Mouse (Mus musculus) urinary bladder, adult 18-20 months (tissue): ENCODE measurements around the gene Pcnx.

Experiments used
- DNase-seq, 2 experiments: peaks; one replicate each; pipeline ENCODE4 v3.0.0; 2022; ENCODE audit warnings: low spot score in 2 of 2, mixed read lengths in 2 of 2

Pcnx gene

DNA sequence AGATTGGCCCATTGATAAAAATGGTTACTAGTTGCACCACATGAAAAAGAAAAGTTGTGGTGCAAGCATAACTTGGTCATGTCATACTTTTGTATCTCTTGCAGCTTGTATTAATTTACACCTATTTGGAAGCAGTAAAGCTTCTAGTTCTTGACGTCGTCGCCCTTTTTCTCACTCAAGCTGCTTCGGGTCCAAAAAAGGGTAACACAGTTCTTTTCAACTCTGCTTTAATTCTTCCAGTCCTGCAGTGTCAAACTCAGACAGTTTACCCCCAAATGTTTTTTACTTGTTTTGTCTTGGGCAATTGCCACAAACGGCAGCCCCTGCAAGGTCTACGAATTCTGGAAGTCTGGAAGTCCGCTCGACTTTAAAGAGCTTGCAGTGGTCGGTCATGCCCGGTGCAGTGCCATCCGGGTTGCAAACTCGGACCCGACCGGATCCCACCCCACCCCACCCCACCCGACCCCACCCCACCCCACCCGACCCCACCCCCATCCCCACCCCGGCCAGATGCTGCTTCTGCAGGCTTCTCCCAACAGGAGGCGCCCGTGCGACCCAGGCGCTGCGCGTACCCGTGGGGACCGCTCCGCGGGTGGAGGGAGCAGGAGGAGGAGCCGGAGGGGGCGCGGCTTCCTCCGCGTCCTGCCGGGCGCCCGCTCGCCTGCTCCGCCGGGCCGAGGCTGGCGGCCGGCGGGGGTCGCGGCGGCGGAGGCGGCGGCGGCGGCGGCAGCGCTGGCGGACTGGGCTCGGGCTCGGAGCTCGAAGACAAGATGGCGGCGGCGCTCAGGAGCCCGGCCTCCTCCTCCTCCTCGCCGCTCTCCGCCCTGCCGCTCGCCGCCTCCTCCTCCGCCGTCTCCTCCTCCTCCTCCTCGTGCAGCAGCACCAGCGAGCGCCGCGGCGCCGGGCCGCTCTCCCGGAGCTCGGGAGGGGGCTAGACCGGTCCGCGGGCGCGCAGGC lies at the start of gene Pcnx:
Gene Pcnx, plus strand, starts transcription at position 673 of the 957 bp plus-strand sequence.
- peak; percentile 76 to 78 for DNase-seq

DNA sequence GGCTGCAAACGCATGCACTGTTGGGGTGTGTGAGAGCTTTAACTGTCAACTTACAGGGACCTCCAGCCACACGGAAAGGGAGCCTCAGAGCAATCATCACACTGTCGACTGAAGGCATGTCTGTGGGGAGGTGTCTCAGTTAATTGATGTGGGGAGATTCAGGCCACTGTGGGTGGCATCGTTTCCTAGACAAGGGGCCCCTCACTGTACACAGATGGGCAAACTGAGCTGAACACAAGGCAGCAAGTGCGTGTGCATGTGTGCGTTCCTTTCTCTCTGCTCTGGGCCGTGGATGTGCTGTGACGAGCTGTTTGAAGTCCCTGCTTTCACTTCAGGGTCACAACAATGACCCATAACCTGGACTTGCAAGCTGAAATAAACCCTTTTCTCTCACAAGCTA lies 49.4 kb upstream of the Pcnx start:
- no peak for DNase-seq

DNA sequence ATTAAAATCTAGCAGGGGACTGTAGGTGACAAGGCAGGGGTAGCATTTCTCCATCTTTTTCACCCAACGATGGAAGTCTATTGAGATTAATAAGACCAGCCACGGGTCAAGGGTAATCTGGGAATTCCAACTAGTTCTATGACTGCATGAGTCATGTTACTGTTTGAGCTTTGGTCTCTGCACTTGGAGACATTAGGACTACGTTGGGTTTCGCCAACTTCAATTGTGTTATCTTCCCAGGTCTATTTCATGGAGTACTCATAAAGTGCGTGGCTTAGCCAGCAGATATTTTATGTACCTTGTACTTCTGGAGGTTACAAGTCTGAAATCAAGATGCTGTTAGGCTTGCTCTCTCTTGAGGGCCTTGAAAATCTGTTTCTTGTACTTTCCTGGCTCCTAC lies 45.1 kb upstream of the Pcnx start:
- no peak for DNase-seq

DNA sequence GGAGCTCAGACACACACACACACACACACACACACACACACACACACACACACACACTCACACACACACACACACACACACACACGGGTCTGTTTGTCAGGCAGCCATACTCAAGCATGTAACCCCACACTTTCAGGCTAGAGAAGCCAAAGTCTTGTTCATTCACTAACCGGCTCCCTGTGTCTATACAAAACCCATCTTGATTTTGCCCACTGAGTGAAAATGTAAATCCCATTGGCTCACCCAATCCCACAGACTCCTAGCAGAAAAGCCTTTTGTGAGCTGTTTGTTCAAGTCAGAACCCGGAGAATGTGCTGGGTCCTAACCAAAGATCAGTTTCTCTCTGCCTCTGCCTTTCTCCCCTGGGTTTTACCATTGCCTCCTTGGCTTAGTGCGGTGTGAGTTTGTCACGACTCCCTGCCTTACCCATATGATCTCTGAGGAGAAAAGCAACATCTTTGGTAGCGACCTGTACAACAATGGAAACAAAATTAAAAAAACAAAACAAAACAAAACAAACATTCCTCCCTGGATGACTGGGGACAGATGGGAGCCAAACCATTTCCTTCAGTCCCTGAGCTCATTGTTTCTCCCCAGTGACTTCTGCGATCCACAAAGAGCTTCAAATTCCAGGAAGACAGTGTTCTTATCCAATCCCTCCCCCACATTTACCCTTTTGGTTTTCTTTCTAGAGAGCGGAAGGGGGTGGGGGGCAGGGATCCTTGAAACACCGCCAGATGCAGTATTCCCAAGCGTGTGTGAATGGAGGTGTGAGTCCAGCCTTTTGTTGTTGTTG lies 43.3 kb upstream of the Pcnx start:
- DNase-seq = no peak

DNA sequence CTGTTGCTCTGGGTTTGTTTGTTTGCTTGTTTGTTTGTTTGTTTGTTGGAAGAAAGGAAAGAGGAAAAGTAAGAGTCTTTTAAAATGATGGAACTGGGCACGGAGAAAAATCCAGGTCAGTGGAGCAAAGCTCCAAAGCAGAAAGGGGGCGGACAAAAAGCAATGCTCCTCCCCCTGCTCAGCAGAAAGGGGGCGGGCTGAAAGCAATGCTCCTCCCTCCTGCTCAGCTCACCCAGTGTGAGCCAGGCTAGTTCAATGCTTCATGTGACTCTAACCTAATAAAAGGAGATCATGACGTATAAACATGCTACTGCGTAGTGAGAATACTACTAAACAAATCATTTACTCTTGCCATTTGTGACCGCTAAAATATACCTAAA lies 42.7 kb upstream of the Pcnx start:
- DNase-seq = no peak

DNA sequence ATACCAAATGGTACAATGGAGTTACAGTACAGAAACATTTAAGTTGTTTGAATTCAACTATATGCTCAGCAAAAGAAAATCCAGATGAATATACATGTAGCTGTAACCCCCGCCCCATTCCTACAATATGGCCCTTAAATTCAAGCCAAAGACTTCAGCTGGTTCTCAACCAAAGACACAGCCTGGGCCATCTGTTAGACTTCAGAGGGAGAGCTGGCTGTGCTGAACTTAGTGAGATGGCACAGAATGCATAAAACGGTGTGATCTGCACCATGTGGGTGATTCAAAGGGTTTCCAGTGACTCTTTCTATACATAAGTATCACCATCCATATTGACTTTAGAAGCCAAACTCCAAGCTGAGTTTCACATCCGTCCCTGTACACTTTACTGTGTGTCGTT lies 39.1 kb upstream of the Pcnx start:
- DNase-seq = no peak

DNA sequence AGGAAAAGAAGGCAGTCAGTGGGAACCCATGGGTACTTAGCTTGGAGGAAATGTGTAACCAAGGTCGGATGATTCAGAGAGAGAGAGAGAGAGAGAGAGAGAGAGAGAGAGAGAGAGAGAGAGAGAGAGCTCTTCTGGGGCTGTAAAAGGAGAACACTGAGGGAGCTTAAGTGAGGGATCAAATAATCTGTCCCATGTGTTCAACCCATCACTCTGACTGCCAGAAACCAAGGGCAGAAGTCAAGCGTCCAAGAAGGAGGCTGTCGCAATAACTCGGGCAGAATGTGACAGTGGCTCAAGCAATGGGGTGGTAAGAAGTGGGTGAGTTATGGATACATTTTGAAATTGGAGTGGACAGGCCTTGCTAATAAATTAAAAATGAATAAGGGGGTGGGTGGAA lies 37.6 kb upstream of the Pcnx start:
- no peak for DNase-seq

DNA sequence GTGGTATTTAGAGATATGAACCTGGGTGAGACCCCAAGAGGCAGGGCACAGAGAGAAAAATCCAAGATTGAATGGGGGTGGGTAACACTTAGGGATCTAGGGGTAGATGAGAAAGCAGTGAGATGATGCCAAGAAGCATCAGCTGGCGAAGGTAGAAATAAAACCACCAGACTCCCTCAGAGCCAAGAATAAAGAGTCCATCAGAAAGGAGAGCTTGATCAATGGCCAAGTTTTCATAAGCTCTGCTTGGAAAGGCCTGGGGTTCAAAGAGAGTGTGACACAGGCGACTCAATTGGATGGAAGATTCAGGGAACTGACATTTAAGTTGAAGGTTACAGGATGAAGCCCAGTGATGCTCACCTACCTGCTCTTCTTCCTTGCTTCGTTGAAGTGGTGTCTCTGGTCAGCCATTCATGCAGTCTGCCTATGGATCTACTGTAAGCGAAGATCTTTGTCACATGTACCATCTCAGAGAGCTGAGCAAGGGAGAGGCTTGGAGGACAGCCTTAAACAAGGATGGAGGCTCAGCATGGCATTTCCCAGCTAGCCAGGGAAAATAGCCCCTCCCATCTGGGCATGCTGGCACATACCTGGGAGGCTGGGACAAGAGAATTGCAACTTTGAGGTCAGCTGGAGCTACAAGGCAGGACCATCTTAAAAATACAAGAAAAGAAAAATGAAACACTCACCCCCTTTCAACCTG lies 36.9 kb upstream of the Pcnx start:
- no peak for DNase-seq

DNA sequence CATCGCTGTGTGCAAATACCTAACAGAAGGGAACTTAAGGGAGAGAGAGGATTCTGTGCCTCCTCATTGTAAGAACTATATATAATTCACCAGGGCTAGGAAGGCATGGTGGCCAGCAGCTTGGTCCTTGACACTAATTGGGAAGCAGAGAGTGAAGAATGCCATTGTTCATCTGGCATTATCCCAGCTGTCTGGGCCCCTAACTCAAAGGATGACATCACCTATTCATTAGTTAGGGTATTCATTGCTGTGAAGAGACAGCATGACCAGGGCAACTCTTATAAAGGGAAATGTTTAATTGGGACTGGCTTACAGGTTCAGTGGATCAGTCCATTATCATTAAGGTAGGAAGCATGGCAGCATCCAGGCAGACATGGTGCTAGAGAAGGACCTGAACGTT lies 31.5 kb upstream of the Pcnx start:
- no peak for DNase-seq

DNA sequence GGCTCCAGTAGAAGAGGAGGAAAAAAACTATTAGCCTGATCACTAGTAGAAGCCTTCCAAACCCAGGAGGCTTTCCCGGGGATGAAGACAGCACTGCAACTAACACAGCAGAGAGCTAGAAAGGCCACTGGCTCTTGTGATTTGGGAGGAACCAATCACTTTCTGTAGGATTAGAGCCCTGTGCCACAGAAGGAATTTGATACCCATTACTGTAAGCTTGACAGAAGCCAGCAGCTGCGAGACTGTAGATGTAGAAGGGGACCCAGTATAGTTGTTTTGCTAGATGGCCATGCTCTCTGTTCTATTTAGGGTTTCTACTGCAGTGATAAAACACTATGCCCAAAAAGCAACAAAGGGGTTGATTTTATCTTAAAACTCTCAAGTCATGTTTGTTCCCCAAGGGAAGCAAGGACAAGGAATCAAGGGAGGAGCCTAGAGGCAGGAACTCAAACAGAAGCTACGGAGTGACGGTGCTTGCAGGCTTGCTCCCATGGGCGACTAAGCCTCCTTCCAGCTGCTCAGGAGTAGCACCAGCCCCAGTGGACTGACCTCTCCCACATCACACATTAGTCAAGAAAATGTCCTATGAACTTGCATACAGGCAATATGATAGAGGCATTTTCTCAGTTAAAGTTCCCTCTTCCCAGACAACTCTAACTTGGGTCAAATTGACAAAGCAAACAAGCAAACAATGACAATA lies 27.6 kb upstream of the Pcnx start:
- no peak for DNase-seq

DNA sequence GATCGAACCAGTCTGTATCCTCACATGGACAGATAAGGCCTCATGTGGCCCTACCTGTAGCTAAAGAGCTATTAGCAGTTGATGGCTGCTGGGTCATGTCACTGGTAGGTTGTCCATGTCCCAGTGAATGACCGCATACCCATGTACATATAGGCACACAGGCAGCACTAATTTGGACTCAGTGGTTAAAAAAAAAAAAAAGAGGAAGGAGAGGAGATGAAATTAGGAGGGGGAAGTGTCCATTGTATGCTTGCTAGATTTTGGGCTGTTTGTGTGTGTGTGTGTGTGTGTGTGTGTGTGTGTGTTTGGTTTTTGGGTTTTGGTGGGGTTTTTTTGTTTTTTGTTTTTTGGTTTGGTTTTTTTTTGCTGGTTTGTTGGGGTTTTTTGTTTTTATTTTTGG lies 26.7 kb upstream of the Pcnx start:
- no peak for DNase-seq

DNA sequence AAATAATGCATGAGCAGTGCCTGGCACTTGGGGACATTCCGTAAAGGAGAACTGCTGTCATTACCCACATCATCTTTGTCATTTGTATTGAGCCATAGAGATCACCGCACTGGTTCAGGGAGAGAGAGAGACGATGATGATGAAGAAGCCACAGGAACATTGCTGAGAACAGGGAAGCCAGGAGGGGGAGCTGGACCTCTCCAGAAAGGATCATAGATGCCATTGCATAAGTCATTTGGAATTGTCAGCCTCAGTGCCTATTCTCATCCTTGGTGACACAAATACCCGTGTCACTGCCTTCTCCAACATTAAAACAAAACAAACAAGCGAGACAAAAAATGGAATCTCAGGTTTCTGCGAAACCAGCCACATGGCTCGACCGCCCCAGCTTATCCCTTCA lies 23.7 kb upstream of the Pcnx start:
- DNase-seq = no peak

DNA sequence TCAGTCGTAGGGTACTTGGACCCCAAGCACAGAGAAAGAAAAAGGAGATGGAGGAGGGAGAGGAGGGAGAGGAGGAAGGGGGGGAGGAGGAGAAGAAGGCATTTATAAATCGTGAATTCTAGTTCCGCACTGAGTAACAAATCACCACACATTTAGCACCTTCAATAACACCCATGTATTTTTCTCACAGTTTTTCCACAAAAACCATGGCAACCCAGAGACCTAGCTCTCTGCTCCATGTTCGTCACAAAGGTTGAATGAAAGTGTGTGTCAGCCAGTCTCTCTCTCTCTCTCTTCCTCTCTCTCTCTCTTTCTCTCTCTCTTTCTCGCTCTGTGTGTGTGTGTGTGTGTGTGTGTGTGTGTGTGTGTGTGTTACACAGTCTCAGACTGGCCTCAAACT lies 22.4 kb upstream of the Pcnx start:
- no peak for DNase-seq

DNA sequence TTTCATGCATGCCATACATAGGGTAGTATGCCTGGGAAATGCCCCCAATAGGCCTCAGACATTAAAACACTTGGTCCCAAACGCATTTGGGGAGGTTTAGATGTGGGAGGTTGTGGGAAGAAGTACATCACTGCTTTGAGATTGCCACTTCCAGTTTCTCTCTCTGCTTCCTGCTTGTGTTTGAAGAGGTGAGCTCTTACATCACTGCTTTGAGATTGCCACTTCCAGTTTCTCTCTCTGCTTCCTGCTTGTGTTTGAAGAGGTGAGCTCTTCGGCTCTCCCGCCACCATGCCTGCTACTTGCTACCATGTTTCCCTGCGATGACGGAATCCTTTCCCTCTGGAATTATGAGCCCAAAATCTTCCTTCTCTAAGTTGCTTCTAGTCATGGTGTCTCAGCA lies 20.2 kb upstream of the Pcnx start:
- no peak for DNase-seq

DNA sequence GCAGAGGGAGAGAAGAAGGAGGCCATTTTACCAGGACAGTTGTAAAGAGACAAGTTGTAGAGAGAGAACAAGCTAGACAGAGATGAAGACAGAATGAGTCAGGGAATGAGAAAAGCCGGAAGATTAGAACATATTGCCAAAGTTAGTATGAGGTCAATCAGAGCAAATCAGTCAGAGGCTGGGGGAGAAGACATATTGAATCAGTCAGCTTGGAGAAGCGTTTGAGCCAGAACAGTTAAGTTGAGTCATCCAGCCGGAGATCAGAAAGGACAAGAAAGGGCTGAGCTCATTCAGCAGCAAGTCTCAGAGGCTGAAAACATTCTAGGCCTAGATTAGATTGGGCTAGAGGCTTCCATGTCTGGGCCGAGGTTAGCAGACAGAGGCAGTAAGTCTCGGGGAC lies 18.8 kb upstream of the Pcnx start:
- no peak for DNase-seq

DNA sequence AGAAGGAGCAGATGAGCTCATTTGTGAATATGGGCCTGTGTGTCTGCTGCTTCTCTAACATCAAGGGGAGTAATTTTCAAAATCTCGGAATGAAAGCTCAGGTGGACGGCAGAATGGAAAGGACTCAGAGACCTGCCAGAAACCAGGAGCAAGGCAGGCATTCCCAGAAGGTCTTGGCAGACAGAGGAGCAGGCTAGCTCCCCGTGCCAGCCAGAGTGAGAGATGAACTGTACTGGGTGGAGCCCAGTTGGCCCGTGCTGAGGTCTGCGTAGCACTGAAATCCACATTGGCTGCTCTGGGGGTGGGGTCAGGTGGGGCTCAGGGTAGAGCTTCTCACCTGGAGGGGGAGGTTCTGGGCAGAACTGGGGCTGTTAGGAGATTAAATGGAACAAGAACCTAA lies 16.3 kb upstream of the Pcnx start:
- DNase-seq = no peak

DNA sequence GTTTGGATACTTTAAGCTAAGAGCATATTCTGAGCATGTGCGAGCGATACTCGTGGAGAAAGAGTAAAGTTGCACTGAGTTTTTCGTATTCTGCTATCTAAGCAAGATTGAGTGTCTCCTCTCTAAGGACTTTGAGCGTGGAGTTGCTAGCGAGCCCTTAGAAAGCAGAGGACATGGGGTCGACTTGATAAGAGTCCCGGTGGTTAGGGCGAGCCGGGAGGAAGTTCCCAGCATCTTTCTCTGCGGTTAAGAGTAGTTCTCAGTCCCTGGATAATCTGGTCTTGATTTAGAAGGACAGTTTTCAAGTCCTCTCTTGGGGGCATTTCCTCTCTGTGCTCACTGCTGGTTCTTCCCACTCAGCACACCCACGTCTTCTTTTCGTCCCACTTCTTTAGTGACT lies 15.3 kb upstream of the Pcnx start:
- no peak for DNase-seq

DNA sequence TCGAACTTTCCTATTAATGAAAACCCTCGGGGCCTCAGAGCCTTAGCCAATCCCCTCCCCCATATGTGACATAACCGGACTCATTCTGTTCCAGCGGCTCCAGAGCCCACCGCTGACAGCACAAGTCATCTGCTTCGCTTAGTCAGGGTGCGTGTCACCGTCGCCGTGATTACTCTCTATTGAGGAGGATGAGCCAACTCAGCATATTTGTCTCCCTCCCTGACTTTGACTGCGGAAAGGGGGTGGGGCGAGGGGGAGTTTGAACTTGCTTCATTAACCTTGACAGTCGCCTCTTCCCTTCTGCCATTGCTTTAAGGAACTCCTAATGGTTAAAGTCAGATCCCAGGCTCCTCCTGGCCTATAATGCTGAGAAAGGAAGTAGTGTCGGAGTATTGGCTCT lies 14.8 kb upstream of the Pcnx start:
- no peak for DNase-seq

DNA sequence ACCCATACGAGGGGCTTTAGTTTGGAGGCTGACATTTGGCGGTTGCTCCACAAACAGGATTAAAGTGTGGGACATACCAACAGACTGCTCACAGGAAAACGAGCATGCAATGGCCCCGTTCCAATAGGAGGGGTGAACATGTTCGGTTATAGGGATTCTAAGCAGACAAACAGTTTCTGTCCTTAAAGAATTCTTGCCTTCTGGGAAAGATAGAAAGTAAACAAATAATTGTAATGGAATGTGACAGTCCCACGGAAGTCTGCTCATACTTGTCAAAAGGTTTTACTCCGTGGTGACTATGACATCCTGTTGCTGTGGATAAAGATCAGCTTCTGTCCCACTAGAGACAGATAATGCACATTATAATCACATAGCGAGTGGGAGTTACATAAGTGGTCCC lies 10.2 kb upstream of the Pcnx start:
- no peak for DNase-seq

DNA sequence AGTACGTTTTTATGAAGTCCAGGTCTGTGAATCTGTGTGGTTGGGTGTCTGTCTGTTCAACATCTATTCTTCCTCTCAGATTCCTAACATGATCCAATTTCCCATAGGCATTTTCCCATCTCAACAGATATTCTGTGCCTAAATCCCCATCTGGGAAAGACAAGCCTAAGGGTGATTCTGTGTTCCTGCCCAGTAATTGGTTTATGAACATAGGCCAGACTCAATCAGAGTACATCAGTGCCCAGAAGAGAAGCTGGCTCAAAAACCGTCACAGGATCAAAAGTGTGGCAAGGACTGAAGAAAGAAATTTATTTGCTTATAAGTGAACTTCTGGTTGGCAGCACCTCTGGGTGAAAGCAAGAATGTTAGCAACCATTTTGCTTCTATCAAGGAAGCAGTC lies 7.3 kb upstream of the Pcnx start:
- no peak for DNase-seq

DNA sequence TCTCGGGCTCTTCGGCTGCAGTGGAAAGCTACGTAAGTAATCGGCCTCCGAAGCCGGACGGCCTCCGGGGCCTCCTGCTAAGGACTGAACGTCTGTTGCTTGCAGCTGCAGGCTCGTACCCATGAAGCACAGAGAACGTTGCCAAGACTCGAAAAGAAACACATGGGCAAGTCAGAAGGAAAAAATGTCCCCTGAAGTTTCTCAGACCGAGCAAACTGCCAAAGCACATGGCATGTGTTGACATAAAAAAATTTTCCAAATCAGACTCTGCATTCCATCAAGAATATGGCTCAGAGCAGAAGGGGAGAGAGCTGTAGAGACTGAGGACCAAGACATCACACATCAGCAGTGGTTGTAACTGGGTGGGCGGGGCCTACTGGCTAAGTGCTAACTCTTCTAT lies 6.8 kb upstream of the Pcnx start:
- DNase-seq = no peak

DNA sequence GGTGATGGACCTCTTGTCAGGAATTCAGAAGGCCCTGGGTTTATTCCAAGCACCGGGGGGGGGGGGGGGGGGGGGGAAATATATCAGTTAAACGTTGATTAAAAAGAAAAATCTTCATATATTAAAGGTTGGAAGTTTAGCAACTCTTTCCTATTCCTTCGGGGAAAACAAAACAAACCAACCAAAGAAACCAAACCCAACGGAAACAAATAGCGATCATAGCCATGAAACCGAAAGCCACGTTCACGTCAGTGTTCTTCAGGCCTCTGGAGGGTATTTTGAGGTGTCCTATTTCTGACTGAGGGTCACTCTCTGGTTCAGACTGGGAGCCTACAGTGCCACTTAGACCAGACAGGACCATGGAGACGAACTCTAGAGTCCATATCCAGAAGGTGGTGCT lies 6.3 kb upstream of the Pcnx start:
- DNase-seq = no peak
